In genomic region chr3:143158568-143158967, GRCm38 (mm10) we compare ENCODE assay signal across 21 mouse cellular contexts.
A peak's percentile ranks its signal among the peaks of the same experiment; 100 is the strongest.
DNase-seq lines count a peak whose midpoint lies in the region; ATAC-seq lines count a peak whose summit lies in the region.
"Had no signal": no experiment of that assay in that cellular context is flagged by ENCODE, and none has a peak within 500 bp of the region (broad histone marks: within the 10 kb centered on the region; RNA-seq: fewer than 3 reads in every experiment).

No protein-coding gene starts in this region.

- DNase-seq in adrenal gland, adult 2 months, result peak; percentile 27
- no peak for DNase-seq in adrenal gland, postnatal 4 days (ENCODE audit: low spot score in 2 of 2)
- peak; percentile 21 for DNase-seq in embryo, embryonic 10.5 days (ENCODE audit: low spot score)
- DNase-seq in spleen, postnatal 10 days (ENCODE audit: low spot score in 2 of 2), result no peak
- no peak for DNase-seq in kidney, postnatal 4 days
- DNase-seq in spleen, postnatal 4 days (ENCODE audit: low spot score in 2 of 2), result no peak
- DNase-seq: cerebellum, adult 2 months; heart, adult 11 months; kidney, postnatal 10 days; lung, embryonic 14.5 days; right cerebral cortex, adult 18-20 months; thymus, postnatal 4 days had no signal

- H3K27ac ChIP-seq in midbrain, embryonic 12.5 days (replicated peaks), result no peak overlapping the region
- no peak overlapping the region for H3K27ac ChIP-seq in midbrain, embryonic 16.5 days (ENCODE audit: low read length)
- H3K27ac ChIP-seq: forebrain, embryonic 13.5 days; heart, embryonic 15.5 days; hindbrain, embryonic 13.5 days had no signal

- no peaks in the 10 kb centered on the region for H3K9me3 ChIP-seq in midbrain, embryonic 12.5 days
- no peaks in the 10 kb centered on the region for H3K9me3 ChIP-seq in midbrain, embryonic 16.5 days (replicated peaks; ENCODE audit: control insufficient read depth, low read length, poor library complexity, severe bottlenecking)
- H3K9me3 ChIP-seq: forebrain, embryonic 13.5 days; heart, embryonic 15.5 days; hindbrain, embryonic 13.5 days; megakaryocyte, embryonic 14.5 days had no signal

- no peak overlapping the region for H3K4me2 ChIP-seq in midbrain, embryonic 12.5 days (replicated peaks)
- no peak overlapping the region for H3K4me2 ChIP-seq in midbrain, embryonic 16.5 days (ENCODE audit: low read length)
- H3K4me2 ChIP-seq: forebrain, embryonic 13.5 days; heart, embryonic 15.5 days; hindbrain, embryonic 13.5 days; lung, embryonic 14.5 days had no signal

- no peaks in the 10 kb centered on the region for H3K36me3 ChIP-seq in midbrain, embryonic 12.5 days
- H3K36me3 ChIP-seq in midbrain, embryonic 16.5 days (ENCODE audit: control insufficient read depth, insufficient read depth, low read length), result no peaks in the 10 kb centered on the region
- H3K36me3 ChIP-seq: G1E; heart, embryonic 15.5 days; hindbrain, embryonic 13.5 days had no signal

- H3K4me1 ChIP-seq in midbrain, embryonic 12.5 days, result 0 out of 2 replicates have a peak, but pooled peaks cover 3% of the 10 kb centered on the region
- H3K4me1 ChIP-seq in midbrain, embryonic 16.5 days (ENCODE audit: control insufficient read depth, insufficient read depth, low read length), result no peaks in the 10 kb centered on the region
- H3K4me1 ChIP-seq: heart, embryonic 15.5 days; hindbrain, embryonic 13.5 days had no signal

- no peak overlapping the region for H3K4me3 ChIP-seq in midbrain, embryonic 12.5 days
- H3K4me3 ChIP-seq in midbrain, embryonic 16.5 days (ENCODE audit: low read depth, low read length), result no peak overlapping the region
- H3K4me3 ChIP-seq: forebrain, embryonic 13.5 days; heart, embryonic 15.5 days; hindbrain, embryonic 13.5 days; megakaryocyte, embryonic 14.5 days had no signal

- WGBS in midbrain, embryonic 12.5 days, result 39% methylated on average over 5 of the region's 5 CpGs
- WGBS in midbrain, embryonic 16.5 days, result 36% methylated on average over 5 of the region's 5 CpGs

- H3K9ac ChIP-seq in midbrain, embryonic 12.5 days (replicated peaks), result no peak overlapping the region
- no peak overlapping the region for H3K9ac ChIP-seq in midbrain, embryonic 16.5 days (ENCODE audit: low read depth, low read length)
- H3K9ac ChIP-seq: forebrain, embryonic 13.5 days; heart, embryonic 15.5 days; hindbrain, embryonic 13.5 days; lung, embryonic 14.5 days had no signal

- no peaks in the 10 kb centered on the region for H3K27me3 ChIP-seq in midbrain, embryonic 12.5 days
- no peaks in the 10 kb centered on the region for H3K27me3 ChIP-seq in midbrain, embryonic 16.5 days (ENCODE audit: control insufficient read depth, insufficient read depth, low read depth, low read length)
- H3K27me3 ChIP-seq: forebrain, embryonic 13.5 days; heart, embryonic 15.5 days; hindbrain, embryonic 13.5 days; megakaryocyte, embryonic 14.5 days had no signal

- peak; percentile 51; the same call in 1 of the 2 replicates for ATAC-seq in midbrain, embryonic 12.5 days (ENCODE audit: low FRiP score, low read depth)
- ATAC-seq in midbrain, embryonic 16.5 days, result no peak
- ATAC-seq: activated CD4-positive, CD25-positive, alpha-beta regulatory T cell, adult 4 months; forebrain, embryonic 13.5 days; intestine, embryonic 16.5 days had no signal

Comparison
In these comparisons a context has a peak if more than half of its experiments do, and no peak if none do; other contexts are left out.
1. DNase-seq: peak in adrenal gland, adult 2 months (single experiment) and embryo, embryonic 10.5 days (single experiment); none in adrenal gland, postnatal 4 days (0 of 2), spleen, postnatal 10 days (0 of 2), kidney, postnatal 4 days (0 of 2) and spleen, postnatal 4 days (0 of 2).